Mouse (Mus musculus) induced T-regulatory cell, adult 2 months (primary cell): ENCODE data around the gene Mgat3.
A peak's percentile ranks its signal among the peaks of the same experiment; 100 is the strongest.

Experiments
- DNase-seq: peaks from one replicate; pipeline ENCODE4 v3.0.0-alpha.2; 2012; ENCODE audit warnings: low read depth

Gene Mgat3

DNA sequence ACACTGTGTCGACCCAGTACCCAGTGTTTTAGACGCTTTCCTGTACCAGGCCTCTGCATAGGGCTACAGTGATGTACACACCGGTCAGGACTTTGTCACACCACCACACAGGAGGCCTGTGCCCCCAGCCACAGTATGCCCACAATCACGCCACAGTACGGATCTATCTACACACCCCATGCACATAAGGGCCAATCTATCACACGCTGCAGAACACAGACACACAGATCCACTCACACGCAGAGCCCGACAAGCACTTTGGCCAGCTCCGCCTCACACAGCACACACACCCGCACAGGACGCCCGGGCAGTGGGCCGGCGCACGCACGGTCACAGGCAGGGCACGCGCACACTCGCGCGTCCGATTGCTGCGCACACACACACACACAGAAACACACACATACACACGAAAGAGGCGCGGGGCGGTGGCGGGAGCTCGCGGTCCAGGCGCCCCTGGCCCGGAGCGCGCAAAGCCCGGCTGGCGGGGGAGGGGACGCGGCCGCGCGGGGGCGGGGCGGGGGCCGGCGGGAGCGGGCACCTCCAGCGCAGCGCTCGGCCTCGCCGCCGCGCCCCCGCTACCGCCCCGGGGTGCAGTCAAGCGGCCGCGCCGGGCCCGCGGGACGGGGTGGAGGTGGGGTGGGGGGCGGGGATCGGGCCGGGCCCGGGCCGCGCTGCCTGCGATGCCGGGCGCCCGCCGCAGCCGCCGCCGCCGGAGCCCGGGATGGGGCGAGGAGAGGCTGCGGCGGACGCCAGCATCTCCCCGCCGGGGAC is at the start of gene Mgat3:
Gene Mgat3, plus strand, starts transcription at position 721 of the 771 bp plus-strand sequence.
- no peak for DNase-seq

DNA sequence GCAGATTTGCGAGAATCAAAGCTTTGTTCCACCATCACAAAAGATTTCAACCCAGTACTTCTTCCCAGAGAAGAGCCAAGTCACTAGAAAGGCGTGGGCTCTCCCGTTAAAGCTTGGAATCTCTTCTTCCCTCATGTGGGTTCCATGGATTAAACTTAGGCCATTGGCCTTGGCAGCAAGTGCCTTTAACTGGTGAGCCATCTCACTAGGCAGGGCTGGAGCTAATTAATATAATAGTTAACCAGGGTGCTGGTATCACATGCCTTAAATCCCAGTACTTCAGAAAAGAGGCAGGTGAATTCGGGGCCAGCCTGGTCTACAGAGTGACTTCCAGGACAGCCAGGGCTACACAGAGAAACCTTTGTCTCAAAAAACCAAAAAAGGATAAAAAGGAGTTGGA is 48.9 kb upstream of the Mgat3 start:
- DNase-seq = no peak

DNA sequence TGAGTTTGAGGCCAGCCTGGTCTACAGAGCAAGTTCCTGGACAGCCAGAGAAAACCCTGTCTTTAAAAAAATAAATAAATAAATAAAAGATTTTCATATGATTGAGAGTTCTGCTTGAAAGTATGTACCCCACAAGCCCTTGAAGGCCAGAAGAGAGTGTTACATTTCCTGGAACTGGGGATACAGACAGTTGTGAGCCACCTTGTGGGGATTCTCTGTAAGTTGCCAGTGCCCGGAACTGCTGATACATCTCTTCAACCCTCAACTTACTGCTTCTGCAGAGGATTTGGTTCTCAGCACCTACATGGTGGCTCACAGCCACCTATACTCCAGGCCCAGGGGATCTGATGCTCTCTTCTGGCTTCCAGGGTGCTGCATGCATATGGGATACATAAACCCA is 46.3 kb upstream of the Mgat3 start:
- peak; percentile 58 for DNase-seq

DNA sequence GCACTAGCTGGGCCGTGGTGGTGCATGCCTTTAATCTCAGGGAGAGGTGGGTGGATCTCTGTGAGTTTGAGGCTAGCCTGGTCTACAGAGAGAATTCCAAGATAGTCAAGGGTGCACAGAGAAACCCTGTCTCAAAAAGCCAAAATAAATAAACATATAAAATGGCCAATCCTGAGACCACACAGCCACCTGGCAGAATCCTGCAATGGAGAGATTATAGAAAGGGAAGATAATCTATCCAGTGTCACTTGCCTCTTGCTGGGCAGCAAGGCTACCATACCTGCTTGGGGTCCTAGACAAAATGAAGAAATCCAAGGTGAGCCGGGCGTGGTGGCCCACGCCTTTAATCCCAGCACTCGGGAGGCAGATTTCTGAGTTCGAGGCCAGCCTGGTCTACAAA is 43.5 kb upstream of the Mgat3 start:
- DNase-seq = no peak

DNA sequence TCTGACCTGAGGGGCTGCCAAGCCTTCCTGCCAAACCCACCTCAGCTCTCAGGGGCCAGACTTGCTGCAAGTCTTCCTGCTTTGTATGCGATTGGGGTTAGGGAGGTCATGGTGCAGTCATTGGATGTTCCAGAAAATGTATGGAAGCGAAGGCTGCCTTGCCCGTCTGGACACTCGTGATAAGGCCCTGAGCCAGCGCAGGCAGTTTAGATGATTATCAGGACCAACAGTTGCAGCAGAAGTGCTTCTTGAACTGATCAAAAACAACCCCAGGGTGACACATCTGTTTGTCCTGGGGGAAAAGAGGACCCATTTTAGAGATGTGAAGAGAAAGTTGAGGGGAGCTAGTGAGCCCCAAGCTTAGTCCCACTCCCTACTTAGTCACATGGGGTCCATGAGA is 42.8 kb upstream of the Mgat3 start:
- DNase-seq = no peak

DNA sequence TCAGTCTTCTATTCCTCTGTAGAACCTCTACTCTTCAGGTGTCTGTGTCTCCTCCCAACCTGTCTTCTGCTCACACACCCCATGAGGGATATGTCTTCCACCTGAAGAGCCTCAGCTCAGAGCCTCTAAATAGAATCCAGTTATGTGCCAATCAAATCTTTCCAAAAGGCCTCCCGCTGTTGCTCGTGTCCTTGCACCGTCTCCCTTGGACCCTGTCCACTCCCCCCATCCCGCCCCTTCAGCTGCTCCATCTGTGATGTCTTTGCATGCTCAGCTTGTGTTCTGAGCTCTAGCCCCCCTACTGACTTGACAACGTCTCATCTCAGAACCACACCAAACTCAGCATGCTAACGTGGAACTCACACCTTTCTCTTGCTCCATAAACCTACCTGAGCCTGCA is 42.1 kb upstream of the Mgat3 start:
- DNase-seq = no peak

DNA sequence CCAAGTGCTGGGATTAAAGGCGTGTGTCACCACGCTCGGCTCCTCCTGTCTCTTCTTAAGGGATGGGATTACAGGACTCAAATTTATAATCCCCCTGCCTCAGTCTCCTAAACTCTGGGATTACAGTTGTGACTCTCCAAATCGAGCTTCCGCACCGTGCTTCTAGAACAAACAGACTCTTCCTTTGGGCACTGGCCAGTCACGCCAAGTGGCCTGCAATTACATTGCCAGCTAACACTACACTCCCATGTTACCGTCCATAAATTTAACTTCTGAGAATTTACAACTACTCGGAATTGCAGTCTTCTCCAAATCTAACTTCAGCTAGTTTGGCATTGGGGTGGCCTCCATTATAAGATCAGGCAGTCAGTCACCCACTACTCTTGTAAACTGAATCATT is 41.1 kb upstream of the Mgat3 start:
- no peak for DNase-seq

DNA sequence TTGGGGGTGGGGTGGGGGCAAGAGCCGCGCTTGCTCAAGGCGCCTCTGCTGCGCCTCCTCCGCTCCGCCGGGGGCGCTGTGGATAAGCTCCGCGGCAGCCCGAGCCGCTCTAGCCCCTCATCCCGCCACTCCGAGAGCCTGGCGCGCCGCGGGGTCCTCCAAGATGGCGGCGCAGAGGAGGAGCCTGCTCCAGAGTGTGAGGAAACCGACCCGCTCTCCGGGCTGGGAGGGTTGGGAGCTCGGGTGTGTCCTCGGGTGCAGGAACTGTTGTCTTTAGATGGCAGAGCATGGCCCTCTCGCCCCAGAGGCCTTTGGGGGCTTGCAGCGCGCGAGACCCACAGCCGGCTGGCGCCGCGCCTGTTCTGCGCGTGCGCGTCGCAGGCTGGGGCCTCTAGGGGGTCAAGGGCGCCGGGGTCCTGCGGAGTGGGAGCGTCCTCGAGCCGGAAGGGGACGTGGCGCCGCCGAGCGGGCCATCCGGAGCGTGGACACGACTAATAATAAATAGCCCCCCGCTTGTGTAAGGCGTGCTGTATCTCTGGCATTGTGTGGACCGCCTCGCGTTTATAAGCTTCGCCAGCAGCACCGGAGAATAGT is 40.4 kb upstream of the Mgat3 start, which contains the start of gene Tab1:
Gene Tab1, plus strand, starts transcription at position 135 of the 594 bp plus-strand sequence.
- DNase-seq = peak; percentile 94

DNA sequence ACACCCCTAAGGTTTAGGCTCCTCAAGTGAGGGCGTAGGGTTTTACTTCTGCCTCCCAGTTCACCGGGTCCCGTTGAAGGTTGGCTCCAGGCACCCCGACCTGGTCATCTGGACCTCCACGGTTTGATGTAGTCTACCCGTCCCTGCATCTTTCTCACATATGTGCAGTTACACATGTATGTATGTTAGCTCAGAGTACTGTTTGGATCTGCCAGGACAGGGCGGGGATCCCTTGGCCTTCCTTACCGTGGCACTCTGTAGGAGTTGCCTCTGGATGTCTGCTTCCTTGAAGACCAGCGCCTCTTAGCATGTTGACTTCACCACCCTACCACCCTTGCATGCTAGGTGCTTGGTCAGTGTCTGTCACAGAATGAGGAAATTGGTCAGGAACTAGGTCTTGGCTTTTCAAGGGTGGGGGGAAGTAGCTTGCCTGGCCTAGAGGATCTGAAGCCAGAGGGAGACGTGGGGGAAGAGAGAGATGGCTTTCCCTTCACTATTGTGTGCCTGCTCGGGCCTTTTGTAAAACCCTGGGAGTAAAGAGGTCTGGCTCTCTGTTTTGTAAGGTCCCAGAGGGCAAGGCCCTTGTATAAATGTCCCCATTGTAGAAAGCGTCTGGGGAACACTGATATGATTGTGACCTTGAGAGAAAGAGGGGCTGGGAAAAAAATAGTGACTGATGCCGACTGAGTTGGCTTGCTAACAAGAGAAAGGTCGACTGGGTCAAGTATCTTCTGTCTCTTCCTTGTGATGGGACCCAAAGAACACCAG is 39.7 kb upstream of the Mgat3 start:
- DNase-seq = no peak

DNA sequence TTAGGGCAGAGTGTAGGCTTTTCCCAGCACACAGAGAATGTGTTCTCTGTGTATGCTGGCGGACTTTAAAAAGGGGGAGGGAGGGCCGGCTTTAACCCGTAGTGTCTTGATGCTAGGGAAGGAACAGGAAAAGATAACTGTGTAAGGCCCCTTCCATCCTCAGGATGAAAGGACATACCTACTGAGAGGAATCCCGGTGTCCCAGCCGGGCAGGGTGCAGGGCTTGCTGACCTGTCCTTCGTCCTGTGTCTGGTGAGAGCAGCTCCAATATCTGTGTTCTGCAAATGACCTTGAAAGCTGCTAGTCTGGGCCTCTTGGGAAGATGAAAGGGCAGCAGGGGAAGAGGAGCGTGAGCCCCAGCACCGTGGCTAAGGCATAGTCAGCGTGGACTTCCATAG is 39.1 kb upstream of the Mgat3 start:
- DNase-seq = no peak

DNA sequence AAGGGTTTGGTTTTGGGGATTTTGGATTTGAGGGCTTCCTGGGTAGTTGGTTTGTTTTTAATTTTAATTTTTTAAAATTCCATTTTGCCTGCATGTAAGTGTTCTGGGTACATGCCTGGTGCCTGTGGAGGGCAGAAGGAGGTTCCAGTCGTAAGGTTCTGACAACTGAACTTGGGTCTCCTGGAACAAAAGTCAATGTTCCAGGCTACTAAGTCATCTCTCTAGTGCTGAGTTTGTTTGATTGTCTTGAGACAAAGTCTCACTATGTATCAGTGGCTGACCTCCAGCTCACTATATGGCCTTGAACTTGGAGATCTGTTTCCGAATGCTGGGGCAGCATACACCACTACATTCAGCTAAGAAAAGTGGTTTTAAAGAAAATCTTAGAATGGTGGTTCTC is 38.0 kb upstream of the Mgat3 start:
- no peak for DNase-seq

DNA sequence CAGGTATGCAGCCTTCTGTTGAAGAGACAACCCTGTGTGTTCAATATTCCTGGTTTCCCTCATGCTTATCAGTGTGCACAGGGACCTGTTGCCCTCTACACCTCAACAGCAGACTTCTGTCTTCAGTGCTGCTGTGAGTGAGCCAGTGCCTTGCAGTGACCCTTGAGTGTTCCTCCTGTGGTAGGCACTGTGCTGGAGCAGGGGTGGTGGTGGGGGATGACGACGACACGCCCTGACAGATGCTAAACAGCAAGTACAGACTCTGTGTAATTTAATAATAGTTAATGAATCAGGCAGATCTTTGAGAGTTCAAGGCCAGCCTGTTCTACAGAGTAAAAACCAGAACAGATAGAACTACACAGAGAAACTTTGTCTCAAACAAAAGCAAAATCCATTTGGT is 36.9 kb upstream of the Mgat3 start:
- DNase-seq = no peak

DNA sequence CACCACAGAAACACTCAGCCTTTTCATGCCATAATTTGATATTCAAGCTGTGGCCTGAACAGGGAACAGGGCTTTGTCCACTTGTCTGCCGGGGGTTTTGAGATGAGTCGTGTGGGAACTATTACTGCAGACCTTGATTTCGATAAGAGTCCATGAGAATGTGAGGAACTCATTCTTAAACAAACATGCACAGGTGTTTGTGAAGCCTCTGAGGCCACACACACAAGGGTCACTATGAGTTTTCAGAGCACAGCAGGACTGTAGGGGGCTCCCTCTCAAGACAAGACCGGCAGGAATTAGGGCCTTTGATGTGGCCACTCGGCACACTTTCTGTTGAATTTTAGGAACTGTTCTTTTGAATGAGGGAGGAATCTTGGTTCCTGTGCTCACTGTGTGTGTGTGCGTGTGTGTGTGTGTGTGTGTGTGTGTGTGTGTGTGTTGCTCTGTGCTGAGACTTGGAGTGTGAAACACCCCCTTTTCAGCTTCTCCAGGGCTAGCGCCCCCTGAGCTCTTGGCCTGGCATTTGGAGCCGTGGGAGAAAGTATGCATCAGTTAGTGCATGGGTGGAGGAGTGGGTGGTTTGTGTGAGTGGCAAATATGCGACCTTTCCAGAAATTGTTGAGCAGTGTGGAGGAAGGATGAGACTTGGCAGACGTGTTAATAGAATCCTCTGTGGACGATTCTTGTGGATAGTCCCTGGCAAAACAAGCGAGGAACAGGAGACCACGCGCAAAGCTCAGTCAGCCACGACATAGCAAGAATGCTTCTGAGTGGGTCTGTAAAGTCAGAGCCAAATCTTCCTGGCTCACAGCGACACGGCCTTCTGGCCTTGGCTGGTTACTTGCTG is 35.4 kb upstream of the Mgat3 start:
- DNase-seq = no peak

DNA sequence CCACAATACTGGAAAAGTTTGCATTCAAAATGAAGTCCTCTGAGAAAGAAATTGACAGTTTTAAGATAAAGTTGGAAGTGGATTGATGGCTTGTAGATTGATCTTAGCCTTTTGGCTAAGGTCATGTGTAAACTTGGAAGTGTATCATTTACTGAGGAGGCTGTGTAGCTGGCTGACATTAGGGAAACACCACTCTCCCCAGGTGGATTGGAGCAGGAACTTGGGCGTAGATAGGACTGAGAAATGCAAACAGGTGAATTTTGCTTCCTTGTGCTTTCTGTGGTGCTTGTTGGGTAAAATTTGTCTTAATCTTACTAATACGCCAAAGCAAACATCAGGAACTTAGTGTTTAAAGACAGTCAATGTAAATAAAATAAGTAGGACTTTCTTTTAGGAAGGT is 33.2 kb upstream of the Mgat3 start:
- DNase-seq = no peak

DNA sequence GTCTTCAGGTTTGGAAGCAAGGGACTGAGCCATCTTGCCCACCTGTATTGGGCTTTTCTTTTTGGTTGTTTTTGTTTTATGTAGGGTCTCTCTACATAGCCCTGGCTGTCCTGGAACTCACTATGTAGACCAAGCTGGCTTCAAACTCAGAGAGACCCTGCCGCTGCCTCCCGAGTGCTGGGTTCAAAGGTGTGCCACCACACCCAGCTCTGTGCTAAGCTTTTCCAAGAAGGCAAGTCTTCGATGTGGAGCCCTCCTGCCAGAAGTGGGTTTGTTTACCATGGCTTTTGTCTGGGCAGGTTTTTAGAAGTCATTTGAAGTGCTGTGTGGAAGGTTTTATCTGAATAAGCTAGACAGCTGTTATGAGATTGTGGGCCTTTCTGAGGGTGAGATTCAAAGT is 32.6 kb upstream of the Mgat3 start:
- no peak for DNase-seq

DNA sequence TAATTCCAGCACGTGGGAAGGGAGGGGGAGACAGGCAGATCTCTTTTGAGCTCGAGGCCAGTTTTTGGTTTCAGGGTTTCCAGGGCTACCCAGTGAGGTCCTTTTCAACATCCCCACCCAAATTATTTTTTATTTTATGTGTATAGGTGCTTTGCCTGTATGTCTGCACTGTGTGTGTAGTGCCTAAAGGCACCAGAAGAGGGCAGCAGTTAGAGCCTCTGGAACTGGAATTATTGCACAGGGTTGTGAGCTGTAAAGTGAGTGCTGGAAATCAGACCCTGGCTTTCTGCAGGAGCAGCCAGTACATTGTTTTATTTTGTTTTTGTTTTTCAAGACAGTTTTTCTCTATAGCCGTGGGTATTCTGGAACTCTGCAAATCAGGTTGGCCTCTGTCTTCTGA is 31.4 kb upstream of the Mgat3 start:
- DNase-seq = peak; percentile 50

DNA sequence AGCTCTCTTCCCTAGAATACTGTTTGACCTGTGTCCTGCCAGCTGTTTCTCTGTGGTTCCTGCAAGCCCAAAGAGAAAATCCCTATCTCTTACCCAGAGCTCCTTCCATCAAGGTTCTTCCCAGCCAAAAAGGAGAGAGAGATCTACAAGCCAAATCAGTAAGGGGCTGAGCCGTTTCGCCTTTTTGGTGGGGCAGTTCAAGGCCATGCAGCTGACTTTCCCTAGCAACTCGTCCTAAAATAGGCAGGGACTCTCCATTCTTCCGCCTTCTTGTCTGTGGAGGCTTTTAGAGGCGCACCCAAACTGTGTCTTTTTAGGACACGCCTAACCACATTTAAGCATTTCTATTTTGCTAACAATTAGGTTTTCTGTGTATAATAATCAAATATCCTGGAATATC is 29.8 kb upstream of the Mgat3 start:
- DNase-seq = no peak

DNA sequence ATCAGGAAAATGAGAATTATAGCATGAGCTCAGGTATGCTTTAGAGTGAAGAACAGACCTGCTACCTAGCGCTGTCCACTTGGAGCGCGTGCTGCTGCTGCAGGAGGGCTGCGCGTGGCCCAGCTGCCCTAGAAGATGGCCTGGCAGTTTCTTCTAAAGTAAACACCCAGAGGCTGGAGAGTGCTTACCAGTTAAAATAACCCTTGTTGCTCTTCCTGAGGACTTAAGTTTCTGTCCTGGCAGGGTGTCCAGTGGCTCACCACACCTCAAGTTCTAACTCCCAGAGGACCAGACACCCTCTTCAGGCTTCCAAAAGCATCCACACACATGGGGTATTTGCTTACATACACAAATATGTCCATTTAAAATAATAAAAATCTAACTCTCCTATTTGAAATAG is 28.1 kb upstream of the Mgat3 start:
- DNase-seq = no peak

DNA sequence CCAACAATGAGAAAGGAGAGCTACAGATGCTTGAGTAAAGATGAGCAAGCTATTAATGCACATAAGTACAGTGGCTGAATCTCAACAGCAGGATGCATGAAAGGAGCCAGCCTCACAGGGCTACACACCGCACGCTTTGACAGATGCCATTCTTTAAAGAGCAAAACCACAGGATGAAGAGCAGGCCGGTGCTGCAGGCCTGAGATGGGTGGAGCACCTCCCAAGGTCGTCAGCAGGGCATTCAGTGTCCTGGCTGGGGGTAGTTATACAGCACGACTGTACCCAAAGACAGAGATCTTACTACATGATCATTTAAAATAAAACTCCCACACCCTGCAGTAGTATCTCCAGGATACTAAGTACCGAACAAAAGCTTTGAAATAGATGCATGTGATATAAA is 27.4 kb upstream of the Mgat3 start:
- DNase-seq = no peak

DNA sequence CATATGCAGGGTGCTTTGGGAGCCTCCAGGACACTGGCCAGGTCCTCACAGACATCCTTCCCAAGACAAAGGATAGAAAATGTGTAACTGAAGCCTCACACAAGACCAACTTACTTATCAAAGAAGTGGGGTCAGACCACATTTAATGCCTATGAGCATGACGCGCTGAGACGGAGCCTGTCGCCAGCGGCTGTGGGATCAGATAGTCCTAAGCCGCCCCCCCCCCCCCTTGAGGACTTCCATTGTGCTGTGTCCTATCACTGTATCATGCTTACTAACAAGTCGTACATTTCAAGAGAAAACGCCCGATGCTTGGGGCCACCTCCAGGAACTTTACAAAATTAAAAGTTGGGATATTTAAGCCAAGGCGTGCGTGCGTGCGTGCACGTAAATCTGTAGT is 26.4 kb upstream of the Mgat3 start:
- no peak for DNase-seq

DNA sequence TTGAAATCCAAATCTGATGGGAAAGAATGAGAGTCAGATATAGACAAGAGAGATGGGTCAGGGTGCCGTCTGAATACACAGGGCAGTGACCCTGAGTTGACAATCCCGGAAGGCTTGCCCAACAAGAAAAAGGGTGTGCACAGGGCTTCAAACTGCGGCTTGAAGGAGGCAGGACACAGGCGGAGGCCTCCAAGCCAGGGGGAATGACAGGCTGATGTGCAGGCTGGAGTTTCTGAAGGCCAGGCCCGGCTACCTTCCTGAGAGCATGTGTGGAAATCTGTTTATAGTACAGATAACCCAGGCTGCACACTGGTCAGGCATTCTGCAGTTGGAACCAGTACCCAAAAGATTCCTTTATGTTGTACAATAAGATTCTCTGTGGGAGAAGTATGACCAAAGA is 26.0 kb upstream of the Mgat3 start:
- DNase-seq = no peak

DNA sequence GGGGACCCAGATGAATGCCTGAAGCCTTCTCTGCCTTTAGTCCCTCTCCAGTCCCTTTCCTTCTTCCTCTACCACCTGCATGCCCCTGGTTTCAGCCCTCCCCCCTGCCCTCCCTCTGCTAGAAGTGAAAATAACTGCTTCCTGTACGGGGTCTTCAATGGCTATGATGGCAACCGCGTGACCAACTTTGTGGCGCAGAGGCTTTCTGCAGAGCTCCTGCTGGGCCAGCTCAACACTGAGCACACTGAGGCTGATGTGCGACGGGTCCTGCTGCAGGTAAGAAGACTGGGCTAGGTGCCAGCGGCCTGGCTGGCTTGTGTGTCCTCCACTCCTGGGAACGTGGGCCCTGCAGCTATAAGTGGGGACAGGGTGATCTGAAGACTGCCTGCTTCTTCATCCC is 25.0 kb upstream of the Mgat3 start:
- no peak for DNase-seq
